Mouse (Mus musculus) urinary bladder, postnatal 25 days (tissue): ENCODE results near the gene Kif21b.
A peak's percentile ranks its signal among the peaks of the same experiment; 100 is the strongest.

ENCODE experiments used
- DNase-seq: peaks from one replicate; pipeline ENCODE4 v3.0.0; 2022; ENCODE audit warnings: low spot score

The Kif21b gene

DNA sequence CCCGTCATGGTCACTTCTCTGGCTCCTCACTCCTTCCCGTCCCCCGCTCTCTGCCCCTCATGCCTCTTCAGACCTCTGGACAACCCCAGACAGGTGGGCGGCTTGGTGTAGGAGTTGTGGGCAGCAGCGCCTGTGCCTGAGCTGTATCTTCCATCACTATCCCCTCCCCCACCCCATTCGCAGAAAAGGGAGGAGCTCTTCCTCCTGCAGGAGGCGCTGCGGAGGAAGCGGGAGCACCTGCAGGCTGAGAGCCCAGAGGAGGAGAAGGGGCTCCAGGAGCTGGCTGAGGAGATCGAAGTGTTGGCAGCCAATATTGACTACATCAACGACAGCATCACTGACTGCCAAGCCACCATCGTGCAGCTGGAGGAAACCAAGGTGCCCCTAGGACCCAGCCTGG, 28.6 kb downstream of the Kif21b start:
- no peak for DNase-seq

DNA sequence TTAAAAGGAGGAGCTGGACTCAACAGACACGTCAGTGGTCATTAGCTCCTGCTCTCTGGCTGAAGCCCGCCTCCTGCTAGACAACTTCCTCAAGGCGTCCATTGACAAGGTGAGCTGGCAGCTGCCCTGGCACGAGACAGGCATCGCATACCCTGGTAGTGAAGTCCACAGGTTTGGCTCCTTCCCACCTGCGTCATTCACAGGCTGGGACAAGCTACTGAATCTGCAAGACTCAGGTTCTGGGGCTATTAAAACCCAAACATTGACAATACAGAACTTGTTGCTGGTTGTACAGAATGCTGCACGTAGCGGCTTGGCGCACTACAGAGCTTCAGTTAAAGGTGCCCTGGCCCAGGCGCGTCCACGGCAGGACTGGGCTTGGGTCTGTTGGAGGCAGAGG, 29.1 kb downstream of the Kif21b start:
- no peak for DNase-seq

DNA sequence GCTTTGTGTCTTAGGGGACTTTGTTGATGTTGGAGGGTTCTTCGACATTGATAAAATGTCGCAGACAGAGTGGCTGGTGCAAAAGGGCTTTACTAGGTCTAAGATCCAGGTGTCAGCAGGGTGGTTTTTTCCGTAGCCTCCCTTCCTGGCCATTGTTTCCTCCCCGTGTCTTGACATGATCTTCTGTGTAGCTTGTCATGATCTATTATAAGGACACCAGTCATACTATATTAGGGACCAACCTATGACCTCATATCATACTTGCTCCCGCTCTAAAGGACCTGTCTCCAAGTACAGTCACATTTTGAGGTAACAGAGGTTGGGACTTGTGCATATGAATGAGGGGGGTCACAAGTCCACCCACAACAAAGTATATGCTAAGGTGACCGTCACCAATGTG, 29.7 kb downstream of the Kif21b start:
- no peak for DNase-seq

DNA sequence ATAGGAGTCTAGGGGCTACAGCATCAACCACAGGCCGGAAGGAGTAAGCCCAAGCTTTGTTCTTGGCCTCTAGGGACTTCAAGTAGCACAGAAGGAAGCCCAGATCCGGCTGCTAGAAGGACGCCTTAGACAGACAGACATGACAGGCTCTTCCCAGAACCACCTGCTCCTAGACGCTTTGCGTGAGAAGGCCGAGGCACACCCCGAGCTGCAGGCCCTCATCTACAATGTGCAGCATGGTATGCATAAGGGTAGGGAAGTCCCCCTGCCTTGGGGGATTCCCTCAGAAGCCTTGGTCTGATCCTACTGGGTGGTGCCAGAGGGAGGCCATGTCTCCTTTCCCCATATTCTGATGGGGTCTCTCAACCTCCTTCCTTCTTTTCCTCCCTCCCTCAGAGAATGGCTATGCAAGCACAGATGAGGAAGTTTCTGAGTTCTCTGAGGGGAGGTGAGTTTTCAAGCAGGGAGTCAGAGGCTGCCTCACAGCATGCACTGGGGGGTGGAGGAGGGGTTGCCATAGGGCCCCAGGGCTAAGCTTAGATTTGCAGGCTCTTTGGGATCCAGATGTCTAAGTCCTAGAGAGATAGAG, 30.2 kb downstream of the Kif21b start:
- no peak for DNase-seq

DNA sequence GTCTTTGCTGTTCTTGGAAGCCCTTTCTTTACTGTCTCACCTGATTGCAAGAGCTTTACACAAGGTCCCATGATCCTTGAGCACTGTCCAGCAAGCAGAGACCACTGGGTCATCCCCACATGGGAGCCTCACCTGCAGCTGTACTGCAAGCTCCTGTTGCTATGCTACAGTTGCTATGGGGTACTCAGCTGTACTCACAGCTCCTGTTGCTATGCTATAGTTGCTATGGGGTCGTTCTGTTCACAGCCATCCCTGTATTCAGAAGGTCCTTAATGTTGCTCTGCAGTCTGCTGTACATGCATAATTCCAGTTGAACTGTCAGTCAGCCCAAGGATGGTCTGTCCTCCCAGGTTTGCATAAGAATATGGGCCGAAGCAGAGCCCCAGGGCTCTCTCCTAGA, 34.2 kb downstream of the Kif21b start:
- DNase-seq = no peak

DNA sequence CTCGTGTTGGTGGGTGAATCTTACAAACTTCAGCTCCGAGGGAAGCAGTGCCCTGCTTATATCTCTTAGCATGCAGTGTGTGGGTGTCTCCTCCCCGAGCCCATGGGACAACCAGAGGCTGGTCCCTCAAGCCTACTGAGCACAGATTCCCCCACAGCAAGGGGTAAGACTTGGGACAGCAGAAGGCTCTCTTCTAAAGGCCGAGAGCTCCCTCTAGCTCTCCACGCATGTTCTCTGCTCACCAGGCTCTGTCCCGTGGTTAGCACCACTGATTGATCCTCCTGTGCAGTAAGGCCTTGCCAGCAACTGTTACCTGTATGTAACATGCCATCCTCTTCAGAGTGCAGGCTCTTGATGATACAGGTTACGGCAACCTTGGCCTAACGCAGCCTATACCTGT, 36.5 kb downstream of the Kif21b start:
- DNase-seq = no peak

DNA sequence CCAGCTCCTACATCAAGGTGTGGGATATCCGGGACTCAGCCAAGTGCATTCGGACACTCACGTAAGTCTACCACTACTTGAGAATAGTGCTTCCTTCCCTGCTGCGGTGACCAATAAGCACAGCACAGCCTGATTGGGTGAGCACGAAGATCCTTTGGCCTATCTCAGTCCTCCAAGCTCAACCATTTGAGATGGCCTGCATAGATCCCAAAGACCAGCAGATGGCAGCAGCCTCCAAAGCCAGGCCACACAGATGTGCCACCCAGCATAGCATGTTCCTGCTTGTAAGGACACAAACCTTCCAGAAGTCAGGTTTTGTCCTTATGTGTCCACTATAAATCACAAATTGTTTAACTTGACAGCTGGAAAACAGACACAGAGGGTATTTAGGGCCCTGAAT, 38.9 kb downstream of the Kif21b start:
- peak; percentile 65 for DNase-seq

DNA sequence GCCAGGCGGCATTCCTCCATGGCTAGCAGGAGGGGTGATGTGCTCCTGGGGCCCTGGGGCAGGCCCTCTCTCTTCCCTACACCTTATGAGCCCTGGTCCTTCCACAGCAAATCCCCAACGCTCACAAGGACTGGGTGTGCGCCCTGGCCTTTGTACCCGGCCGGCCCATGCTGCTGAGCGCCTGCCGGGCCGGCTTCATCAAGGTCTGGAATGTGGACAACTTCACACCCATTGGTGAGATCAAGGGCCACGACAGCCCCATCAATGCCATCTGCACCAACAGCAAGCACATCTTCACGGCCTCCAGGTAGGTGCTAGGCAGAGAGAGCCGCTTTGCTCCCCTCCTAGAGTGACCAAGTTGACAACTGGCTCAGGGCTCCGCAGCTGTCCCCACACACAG, 41.5 kb downstream of the Kif21b start:
- no peak for DNase-seq

DNA sequence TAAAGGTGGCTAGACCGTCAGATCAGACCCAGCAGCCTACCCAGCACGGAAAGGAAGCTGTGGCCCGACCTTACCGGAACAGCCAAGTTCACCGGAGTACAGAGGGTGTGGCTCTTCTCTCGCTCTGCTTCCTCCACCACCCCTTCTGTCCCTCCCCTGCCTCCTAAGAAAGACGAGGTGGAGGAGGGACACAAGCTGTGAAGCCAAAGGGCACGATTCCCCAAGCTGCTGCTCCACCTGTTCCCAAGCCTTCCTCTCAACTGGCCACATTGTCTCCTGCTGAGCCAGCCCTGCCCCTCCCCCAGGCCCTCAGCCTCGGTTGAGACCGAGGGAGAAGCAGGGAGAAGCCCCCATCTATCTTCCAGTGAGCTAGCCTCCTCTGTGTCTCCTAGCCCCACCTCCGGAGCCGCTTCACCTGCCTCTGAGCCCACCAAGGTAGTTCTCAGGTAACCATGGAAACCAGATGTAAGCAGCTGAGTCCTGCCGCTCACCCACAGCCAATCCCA, 43.0 kb downstream of the Kif21b start:
- DNase-seq = peak; percentile 19

DNA sequence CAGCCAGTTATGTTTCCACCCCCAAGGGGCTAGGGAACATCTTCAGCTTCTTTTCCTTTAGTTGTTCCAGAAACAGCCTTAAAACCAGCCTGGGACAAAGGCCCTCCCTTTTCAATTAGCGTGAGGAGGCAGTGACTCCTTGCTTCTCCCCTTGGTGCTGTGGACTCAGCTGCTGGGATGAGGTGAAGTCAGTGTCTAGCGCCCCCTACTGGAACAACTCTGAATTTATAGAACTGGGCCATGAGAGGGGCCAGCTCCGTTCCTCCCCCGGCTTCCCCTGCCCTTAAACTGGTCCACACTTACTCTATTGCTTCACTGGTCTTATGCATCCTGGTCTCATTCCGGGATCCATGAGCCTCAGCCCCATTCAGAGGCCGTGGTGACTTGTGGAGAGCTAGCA, 44.0 kb downstream of the Kif21b start:
- DNase-seq = no peak

DNA sequence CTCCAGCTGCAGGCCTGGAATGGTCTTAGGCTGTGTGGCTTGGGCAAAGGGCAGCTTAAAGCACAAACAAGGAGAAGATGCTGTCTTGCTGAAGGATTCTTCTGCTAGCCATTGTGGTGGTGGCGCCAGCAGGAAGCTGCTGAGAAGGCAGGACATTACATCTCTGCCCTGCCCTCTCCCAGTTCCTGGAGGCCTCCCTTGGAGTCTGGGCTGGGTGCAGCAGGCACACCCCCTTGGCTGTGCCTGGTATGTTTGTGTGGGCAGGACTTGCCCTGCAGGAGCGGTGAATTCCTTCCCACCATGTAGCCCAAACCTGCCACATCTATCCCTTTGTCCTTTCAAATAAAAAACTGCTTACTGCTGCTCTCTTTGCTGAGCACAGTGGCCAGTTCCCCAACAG, 45.9 kb downstream of the Kif21b start:
- DNase-seq = no peak

DNA sequence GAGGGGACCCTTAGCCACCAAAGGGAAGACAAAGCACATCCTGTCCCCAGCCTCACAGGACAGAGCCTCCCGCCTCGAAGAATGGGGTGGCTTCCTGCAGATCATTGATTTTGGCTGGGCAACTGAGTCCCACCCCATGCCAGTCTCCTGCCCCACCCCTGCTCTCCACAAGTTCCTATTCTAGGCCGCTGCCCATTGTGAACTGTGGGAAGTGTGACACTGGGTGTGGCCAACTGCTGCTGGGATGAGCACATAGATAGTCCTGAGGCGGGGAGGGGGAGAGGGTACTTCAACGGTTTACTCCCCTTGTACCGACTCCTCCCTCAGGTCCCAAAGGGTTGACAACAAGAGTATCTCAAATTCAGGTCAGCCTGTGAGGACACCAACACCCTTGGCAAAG, 47.6 kb downstream of the Kif21b start:
- DNase-seq = no peak

DNA sequence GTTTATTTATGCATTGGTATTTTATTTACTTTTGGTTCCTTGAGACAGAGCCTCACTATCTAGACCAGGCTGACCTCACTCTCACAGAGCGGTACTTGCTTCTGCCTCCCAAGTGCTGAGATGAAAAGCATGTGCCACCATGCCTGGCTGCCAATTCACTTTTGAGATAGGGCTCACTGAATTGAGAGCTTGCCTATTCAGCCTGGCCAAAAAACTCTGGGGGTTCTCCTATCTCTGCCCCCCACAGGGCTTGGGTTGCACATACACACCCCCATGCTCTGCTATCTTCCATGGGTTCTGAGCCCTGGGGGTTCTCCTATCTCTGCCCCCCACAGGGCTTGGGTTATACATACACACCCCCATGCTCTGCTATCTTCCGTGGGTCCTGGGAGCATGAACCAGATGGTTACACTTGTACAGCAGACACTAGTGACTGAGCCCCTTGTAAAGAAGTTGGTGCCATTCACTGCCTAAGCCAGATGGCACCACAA, 48.4 kb downstream of the Kif21b start:
- DNase-seq = no peak

DNA sequence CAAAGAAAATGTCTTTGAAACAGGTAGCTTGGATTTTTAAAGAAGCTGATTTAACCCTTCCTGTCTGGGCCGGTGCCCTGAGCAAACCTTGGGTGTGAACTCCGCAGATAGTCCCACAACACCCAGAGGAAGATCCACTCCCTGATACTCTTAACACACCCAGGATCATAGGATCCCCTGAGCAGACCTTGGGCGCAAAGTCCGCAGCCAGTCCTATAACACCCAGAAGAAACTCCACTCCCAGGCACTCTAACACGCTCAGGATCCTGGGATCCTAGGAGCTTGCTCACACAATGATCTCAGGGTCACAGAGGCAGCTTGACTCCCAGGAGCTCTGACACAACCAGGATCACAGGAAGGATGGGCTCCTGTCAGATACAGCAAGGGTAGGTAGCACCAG, 58.8 kb downstream of the Kif21b start:
- no peak for DNase-seq

DNA sequence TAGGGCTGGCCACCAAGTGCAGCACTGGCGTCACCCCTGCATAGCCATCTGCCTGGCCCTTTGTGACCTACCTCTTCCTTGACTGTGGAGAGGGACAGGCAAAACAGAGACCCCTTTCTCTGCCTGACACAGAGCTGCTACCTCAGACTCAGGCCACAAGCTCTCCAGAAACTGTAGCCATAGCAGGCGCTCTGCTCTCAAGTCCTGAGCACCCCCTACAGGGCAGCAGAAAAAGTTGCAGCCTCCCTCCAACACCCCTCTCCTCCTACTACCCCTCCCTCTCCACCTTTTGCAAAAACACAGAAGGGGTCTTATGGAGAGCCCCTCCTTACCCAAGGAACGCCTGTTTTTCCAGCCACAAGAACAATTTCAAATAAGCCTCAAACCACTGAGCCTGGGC, 81.6 kb downstream of the Kif21b start, which contains the start of gene Mroh3:
Mroh3 (minus strand) TSS at position 26 of the 400 bp plus-strand sequence.
- no peak for DNase-seq

DNA sequence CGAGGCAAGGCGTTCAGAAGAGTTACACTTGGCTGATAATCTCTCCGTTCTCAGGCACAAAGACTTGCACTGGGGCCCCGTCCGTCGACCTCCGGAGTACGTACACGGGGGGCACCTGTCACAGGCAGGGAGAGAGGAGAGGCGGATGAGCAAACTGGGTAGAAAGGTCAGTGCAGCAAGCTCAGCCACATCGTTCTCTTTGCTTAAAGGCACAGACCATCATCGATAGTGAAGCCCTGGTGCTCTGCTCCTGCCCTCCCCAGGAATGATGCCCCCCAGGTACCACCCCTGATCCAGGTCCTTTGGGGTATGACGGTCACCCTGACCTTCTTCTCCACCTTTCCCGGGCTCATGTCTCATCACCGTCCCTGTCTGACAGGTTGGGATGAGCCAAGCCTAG, 83.1 kb downstream of the Kif21b start:
- DNase-seq = no peak

DNA sequence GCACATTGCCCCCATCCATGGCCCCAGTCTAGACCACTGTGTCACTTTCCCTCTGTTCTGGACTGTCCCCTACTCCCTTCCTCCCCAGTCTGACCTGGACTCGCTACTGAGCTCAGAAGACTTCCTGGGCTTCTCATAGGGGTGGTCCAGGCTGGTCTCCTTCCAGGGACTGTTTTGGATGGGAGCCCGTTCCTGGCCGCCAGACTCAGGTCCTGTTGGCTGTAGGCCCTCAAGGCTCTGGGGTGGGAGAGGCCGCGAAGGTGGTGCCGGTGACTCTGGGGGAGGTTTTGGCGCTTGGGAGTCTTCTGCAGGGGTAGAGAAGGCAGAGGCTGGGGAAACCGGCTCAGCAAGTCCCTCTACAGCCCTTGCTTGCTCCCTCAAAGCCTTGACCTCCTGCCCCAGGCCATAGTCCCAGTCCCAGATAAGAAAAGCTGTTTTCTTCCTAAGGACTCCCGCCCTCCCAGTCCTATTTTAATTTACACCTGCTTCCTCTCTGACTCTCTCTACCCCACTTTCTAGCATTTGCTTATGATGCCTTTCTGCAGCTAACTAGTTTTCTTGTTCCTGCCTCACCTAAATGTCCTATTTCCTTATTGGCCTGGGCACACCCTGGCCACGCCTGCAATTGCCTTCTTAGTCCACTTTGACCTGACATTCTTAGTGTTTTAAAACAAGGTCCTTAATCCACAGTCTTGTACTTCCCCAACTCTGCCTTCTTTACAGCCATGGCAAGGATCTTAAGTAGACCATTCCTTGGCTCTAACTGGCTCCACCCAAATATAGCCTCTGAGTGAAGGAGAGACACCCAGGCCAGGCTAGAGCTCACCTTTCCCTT, 89.1 kb downstream of the Kif21b start:
- DNase-seq = peak; percentile 48

DNA sequence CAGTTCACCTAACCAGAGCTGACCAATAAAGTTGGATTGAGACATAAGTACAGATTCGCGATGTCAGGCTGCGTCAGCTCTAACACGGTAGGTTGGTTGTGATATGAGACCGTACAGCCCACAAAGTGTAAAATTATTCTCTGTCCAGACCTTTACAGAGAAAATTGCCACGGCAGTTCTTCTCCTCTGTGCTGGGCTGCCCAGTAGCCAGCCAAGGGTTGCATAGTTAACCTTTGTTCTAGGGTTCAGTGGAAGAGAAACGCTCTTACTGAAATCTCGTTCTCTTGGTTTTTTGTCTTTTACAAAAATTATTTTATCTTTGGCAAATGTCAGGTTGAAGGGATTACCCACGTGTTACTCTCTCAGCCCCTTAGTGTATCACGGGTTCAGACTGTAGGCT, 91.2 kb downstream of the Kif21b start:
- DNase-seq = no peak

DNA sequence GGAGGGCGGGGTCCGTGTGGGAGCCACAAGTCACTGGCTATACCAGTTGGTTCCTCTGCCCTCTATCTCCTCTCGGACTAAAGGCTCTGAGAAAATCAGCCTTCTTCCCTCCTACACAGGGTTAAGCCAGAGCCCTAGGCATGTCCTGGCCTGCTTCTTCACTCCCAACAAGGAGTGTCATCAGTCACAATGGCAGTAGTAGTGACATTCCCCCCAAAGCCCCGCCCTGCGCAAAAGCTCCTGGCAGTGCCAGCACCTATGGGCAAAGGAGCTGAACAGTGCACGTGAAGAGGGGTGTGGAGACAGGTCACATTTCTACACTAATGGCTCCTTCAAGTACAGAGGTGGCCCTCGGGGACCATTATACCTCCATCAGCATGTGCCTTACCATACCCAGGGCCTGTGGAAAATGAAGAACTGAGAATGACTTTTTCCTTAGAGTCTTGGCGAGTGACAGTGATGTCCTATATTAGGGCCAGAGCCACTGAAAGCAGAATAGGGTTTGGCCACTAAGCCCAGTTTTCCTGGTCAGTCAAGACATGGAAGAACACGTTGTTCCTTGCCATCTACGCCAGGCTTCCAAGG, 92.7 kb downstream of the Kif21b start:
- peak; percentile 45 for DNase-seq

DNA sequence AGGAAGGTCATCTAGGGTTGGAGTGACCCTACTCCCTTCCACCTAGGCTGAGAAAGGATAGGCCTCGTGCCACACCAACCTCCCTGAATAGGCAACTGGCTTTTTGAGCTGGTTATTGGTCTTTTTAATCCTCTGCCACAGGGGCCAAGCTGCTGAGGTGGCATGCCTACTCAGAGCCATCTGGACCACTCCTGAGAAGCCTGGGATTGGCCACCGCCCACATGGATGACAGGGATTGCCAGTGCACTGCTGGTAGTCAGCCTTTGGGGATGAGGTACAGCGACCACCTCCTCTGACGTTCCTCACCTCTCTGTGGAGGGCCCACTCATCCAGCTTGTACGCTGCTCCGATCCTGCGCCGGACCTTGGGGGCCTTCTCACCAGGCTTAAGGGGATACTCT, 94.7 kb downstream of the Kif21b start:
- no peak for DNase-seq

DNA sequence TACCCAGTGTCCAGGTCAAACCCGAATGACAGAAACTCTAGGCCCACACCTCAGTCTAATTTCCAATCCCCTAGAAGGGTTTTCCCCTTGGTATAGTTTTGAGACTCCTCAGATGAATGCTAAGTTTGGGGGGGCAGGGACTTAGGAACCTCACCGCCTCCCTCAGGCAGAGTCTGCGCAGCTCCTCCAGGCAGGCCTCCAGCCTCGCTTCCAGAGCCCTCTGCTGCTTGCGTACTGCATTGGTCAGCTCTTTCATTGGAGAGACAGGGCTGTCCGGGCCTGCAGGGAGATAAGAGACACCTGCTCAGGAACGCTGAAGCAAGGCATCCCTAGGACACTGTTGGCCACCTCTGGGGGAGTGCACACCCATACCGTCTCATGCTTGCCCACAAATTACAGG, 95.4 kb downstream of the Kif21b start:
- no peak for DNase-seq
